Comparison of ENCODE assay signal across 25 mouse cellular contexts in the genomic region with DNA sequence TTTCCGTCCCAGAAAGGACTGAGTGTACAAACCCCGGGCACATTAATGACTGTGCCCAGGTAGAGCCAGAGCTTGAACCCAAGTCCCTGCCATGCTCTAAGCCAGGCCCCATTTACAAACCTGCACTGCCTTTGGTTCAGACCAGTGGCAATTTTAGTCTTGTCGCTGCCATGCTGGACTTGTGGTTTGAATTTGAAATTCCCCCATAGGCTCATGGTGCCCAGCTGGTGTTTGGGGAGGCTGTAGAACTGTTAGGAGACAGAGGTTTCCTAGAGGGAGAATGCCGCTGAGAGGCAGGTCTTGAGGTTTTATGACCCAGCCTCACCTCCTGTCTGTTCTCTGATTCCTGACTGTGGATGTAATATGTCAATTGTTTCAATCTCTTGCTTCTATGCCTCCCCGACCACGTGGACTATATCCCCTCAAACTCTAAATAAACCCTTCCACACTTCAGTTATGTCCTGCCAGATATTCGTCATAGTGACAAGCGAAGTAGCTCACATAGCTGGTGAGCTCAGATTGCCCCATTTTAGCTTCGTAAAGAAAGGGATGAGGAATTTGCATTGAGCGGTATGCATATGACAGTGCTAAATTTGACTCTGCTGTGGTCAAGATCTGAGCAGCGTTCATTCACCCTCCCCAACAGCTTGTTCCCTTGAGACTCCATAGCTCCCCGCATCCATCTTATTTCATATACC.
"Had no signal": no experiment of that assay in that cellular context is flagged by ENCODE, and none has a peak within 500 bp of the region (broad histone marks: within the 10 kb centered on the region; RNA-seq: fewer than 3 reads in every experiment).

No protein-coding gene starts in this region.

- H3K4me1 ChIP-seq: embryonic facial prominence, embryonic 10.5 days; embryonic facial prominence, embryonic 12.5 days; embryonic facial prominence, embryonic 13.5 days; embryonic facial prominence, embryonic 15.5 days; forebrain, embryonic 10.5 days; forebrain, embryonic 12.5 days; forebrain, embryonic 13.5 days; forebrain, embryonic 15.5 days had no signal

- H3K4me3 ChIP-seq: embryonic facial prominence, embryonic 10.5 days; embryonic facial prominence, embryonic 12.5 days; embryonic facial prominence, embryonic 13.5 days; embryonic facial prominence, embryonic 15.5 days; erythroblast, embryonic 14.5 days; forebrain, embryonic 10.5 days; forebrain, embryonic 12.5 days; forebrain, embryonic 13.5 days; forebrain, embryonic 15.5 days; gastrocnemius, adult 2 months; heart, adult 2 months had no signal

- H3K27me3 ChIP-seq: embryonic facial prominence, embryonic 12.5 days; embryonic facial prominence, embryonic 13.5 days; embryonic facial prominence, embryonic 15.5 days; forebrain, embryonic 12.5 days; forebrain, embryonic 13.5 days; forebrain, embryonic 15.5 days had no signal

- H3K36me3 ChIP-seq: embryonic facial prominence, embryonic 10.5 days; embryonic facial prominence, embryonic 12.5 days; embryonic facial prominence, embryonic 13.5 days; embryonic facial prominence, embryonic 15.5 days; forebrain, embryonic 10.5 days; forebrain, embryonic 12.5 days; forebrain, embryonic 15.5 days had no signal

- H3K27ac ChIP-seq: embryonic facial prominence, embryonic 10.5 days; embryonic facial prominence, embryonic 12.5 days; embryonic facial prominence, embryonic 13.5 days; embryonic facial prominence, embryonic 15.5 days; forebrain, embryonic 10.5 days; forebrain, embryonic 12.5 days; forebrain, embryonic 13.5 days; forebrain, embryonic 15.5 days; gastrocnemius, adult 2 months; heart, adult 2 months had no signal

- H3K9me3 ChIP-seq: embryonic facial prominence, embryonic 10.5 days; embryonic facial prominence, embryonic 12.5 days; embryonic facial prominence, embryonic 13.5 days; embryonic facial prominence, embryonic 15.5 days; forebrain, embryonic 10.5 days; forebrain, embryonic 12.5 days; forebrain, embryonic 13.5 days; forebrain, embryonic 15.5 days had no signal

- H3K9ac ChIP-seq: embryonic facial prominence, embryonic 12.5 days; embryonic facial prominence, embryonic 13.5 days; embryonic facial prominence, embryonic 15.5 days; forebrain, embryonic 12.5 days; forebrain, embryonic 13.5 days; forebrain, embryonic 15.5 days; forebrain, postnatal 0 days had no signal

- DNase-seq: cerebellum, adult 8-10 months; cerebellum, adult 9-10 months; cerebellum, adult 9-11 months; cerebellum, postnatal 10 days; cerebellum, postnatal 14 days; cerebellum, postnatal 25 days; cerebellum, postnatal 36 days; embryo, embryonic 11 days; forebrain, postnatal 0 days; gastrocnemius, adult 2 months; gastrocnemius, postnatal 10 days; gastrocnemius, postnatal 14 days; gastrocnemius, postnatal 25 days; gastrocnemius, postnatal 36 days; heart, adult 18-20 months; heart, adult 2 months had no signal

- H3K4me2 ChIP-seq: embryonic facial prominence, embryonic 12.5 days; embryonic facial prominence, embryonic 13.5 days; embryonic facial prominence, embryonic 15.5 days; forebrain, embryonic 12.5 days; forebrain, embryonic 13.5 days; forebrain, embryonic 15.5 days had no signal
